Mouse (Mus musculus): ENCODE data around the gene Apol9b. TPM values are rescaled to one million over a fixed set of nuclear protein-coding genes. Genes with fewer than 3 reads are reported as not detected.

The Apol9b gene
- polyA plus RNA-seq, 1 experiment from 2014 or later: not detected

DNA sequence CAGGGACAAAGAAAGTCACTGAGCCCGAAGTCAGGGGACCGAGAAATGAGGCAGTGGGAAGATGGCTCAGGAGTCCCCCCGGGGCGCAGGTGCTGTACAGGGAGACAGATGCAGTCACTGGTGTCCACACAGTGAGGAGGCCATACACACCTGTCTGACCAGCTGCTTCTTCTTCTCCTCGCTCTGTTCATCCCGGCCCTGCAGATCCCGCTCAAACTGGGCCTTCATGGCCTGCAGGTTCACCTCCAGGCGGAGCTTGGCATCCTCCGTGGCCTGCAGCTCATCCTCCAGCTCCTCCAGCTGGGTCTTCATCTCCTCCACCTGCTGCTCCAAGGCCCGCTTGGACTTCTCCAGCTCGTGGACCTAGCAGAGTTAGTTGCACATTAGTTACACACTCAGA, 38.1 kb downstream of the Apol9b start:
- ATAC-seq (replicated peaks; ENCODE audit: low FRiP score): no peak
- no peaks in the 10 kb centered on the region for H3K4me1 ChIP-seq
- 91% methylated on average over 11 of the region's 11 CpGs for WGBS

DNA sequence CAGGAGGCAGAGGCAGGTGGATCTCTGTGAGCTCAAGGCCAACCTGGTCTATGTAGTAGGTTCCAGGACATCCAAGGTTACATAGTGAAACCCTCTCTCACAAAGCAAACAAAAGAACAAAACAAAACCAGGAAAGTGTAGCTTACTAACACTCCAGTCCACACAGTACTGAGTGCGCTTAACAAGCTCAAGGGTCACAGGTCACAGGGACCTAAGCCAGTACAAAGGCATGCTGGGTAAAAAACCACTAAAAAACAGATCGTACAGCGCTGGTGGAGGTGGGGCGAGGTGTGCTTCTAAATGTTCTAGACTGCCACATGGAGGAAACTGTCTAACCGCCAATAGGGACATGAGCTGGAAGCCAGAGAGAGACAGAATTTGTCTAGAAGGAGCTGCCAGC, 41.5 kb downstream of the Apol9b start:
- H3K27me3 ChIP-seq: no peaks in the 10 kb centered on the region
- no peak overlapping the region for H3K9ac ChIP-seq
- ATAC-seq (replicated peaks; ENCODE audit: low FRiP score): no peak
- 89% methylated on average over 5 of the region's 5 CpGs for WGBS
- no peak overlapping the region for H3K4me3 ChIP-seq (replicated peaks)
- no peaks in the 10 kb centered on the region for H3K4me1 ChIP-seq
- peaks cover 100% of the 10 kb centered on the region for H3K36me3 ChIP-seq
- no peak overlapping the region for H3K4me2 ChIP-seq
- H3K9me3 ChIP-seq (replicated peaks): no peaks in the 10 kb centered on the region
- no peak overlapping the region for H3K27ac ChIP-seq

More for the DNA sequence above, 38.1 kb downstream of the Apol9b start:
- H3K27ac ChIP-seq: no peak overlapping the region
- no peaks in the 10 kb centered on the region for H3K9me3 ChIP-seq (replicated peaks)
- H3K4me3 ChIP-seq (replicated peaks): no peak overlapping the region
- no peaks in the 10 kb centered on the region for H3K27me3 ChIP-seq
- H3K4me2 ChIP-seq: no peak overlapping the region
- H3K36me3 ChIP-seq: peaks cover 100% of the 10 kb centered on the region
- no peak overlapping the region for H3K9ac ChIP-seq

DNA sequence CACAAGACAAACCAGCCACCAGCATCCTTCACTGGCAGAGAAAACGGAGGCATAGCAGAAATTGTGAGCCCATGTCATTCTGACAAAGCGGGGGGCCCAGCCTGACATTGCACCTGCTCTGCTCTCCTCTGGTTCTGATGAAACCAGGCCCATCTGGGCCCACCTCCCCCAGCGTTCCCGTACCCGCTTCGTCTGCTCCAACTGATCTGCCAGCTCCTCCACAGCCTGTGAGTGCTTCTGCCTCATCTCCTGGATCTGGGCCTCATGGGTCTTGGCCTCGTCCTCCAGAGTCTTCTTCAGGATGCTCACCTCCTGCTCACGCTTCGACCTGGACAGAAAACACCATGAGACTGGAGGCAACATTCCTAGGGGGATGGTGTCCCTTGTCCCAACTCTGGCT, 42.1 kb downstream of the Apol9b start:
- no peaks in the 10 kb centered on the region for H3K4me1 ChIP-seq
- H3K27ac ChIP-seq: no peak overlapping the region
- no peak overlapping the region for H3K4me3 ChIP-seq (replicated peaks)
- no peaks in the 10 kb centered on the region for H3K9me3 ChIP-seq (replicated peaks)
- WGBS: 89% methylated on average over 9 of the region's 9 CpGs
- no peak for ATAC-seq (replicated peaks; ENCODE audit: low FRiP score)
- no peak overlapping the region for H3K4me2 ChIP-seq
- no peaks in the 10 kb centered on the region for H3K27me3 ChIP-seq
- H3K9ac ChIP-seq: no peak overlapping the region
- peaks cover 100% of the 10 kb centered on the region for H3K36me3 ChIP-seq

DNA sequence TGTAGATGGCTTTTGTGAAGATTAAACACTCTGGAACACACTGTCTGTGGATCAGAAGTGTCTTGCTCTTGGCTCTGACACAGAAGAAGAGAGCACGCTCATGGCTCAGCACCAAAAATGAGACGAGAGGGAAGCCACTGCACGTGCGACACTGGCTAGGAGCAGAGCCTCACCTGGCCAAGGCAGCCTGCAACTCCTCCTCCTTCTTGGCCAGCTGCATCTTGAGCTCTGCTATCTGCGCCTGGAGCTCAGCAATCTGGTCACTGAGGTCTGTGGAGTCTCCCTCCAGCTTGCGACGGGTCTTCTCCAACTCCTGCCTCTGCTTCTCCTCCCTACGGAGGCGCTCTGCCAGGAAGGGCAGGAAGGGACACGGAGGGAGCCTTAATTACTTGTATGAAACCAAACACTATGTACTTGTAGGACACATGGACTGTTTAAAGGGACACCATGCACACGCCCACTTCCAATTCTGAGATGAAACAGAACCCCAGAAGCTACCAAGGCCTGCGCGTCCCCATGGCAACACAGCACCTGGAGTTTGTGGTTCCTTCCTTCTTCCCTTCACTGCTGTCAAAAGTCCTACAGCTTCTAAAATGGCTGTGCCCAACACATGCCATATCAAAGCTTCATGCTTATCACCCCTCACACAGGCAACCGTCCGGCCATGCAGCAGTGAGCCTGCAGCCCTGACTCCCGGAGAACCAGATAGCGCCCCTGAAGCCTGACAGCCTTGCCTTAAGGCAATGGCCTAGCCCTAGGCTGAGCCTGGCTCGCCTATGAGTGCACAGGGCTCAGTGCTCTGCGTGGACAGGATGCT, 44.5 kb downstream of the Apol9b start:
- Histone ChIP-seq H3K4me1 (no peaks in the 10 kb centered on the region), H3K27ac (no peak overlapping the region), H3K27me3 (no peaks in the 10 kb centered on the region), H3K9ac (no peak overlapping the region), H3K9me3 (replicated peaks) (no peaks in the 10 kb centered on the region), H3K4me3 (replicated peaks) (no peak overlapping the region), H3K36me3 (peaks cover 100% of the 10 kb centered on the region), H3K4me2 (no peak overlapping the region)
- ATAC-seq (replicated peaks; ENCODE audit: low FRiP score): no peak
- 91% methylated on average over 19 of the region's 19 CpGs for WGBS

DNA sequence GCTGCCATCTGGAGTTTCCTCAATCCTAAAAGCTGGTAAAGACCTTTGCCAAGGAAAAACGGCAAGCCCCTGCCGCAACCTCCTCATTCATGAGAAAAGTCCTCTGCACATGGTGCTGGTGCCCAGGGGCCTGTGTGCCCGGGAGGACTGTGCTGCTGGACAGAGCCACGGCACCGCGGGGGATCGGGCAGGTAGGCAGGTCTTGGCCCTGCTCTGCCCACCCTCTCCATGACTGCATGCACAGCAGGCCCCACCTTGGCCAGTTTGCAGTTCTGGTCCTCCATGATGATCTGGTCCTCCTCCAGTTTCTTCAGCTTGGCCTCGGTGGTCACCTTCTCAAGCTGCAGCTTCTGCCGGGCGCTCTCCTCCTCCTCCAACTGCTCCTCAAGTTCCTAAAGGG, 45.5 kb downstream of the Apol9b start:
- H3K27ac ChIP-seq: no peak overlapping the region
- 97% methylated on average over 10 of the region's 10 CpGs for WGBS
- H3K9me3 ChIP-seq (replicated peaks): no peaks in the 10 kb centered on the region
- no peaks in the 10 kb centered on the region for H3K4me1 ChIP-seq
- H3K9ac ChIP-seq: no peak overlapping the region
- H3K27me3 ChIP-seq: no peaks in the 10 kb centered on the region
- no peak overlapping the region for H3K4me3 ChIP-seq (replicated peaks)
- peaks cover 100% of the 10 kb centered on the region for H3K36me3 ChIP-seq
- no peak for ATAC-seq (replicated peaks; ENCODE audit: low FRiP score)
- no peak overlapping the region for H3K4me2 ChIP-seq

DNA sequence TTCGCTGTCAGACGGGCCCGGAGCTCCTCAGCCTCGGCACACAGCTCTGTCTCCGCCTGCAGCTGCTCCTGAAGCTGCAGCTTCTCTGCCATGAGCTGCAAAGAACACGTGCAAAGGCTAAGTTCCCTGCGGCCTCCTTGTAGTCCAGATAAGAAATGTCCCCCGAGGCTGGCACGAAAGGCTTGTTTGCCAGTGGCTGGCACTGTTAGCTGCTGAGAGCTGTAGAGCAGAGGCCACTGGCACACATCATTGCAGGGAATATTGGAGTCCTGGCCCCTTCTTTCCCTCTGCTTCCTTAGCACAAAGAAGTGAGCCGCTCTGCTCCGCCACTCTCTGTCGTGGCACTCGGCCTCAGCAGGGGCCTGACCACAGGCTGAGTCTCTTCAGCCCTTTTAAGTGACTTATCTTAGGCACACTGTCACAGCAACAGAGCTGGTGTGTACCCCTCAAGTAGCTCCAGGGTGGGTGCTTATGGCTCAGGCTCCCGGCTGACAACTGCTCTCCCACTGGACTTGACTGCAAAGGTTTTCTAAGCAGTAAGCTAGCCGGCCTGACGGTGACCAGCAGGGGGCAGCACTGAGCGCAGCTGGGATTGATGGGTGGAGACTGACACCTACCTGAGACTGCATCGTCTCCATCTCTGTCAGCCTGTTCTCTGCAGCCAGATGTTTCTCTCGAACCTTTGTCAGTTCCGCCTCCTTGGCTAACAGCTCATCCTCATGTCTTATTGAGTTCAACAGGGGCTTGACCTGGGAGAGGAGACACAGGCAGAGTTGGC, 46.5 kb downstream of the Apol9b start:
- no peak overlapping the region for H3K9ac ChIP-seq
- no peaks in the 10 kb centered on the region for H3K9me3 ChIP-seq (replicated peaks)
- no peak overlapping the region for H3K27ac ChIP-seq
- 64% methylated on average over 20 of the region's 20 CpGs for WGBS
- peaks cover 100% of the 10 kb centered on the region for H3K36me3 ChIP-seq
- no peaks in the 10 kb centered on the region for H3K4me1 ChIP-seq
- no peaks in the 10 kb centered on the region for H3K27me3 ChIP-seq
- no peak overlapping the region for H3K4me2 ChIP-seq
- no peak overlapping the region for H3K4me3 ChIP-seq (replicated peaks)
- 0 out of 2 replicates have a peak, but pooled peaks have one; percentile 50 for ATAC-seq (replicated peaks; ENCODE audit: low FRiP score)

DNA sequence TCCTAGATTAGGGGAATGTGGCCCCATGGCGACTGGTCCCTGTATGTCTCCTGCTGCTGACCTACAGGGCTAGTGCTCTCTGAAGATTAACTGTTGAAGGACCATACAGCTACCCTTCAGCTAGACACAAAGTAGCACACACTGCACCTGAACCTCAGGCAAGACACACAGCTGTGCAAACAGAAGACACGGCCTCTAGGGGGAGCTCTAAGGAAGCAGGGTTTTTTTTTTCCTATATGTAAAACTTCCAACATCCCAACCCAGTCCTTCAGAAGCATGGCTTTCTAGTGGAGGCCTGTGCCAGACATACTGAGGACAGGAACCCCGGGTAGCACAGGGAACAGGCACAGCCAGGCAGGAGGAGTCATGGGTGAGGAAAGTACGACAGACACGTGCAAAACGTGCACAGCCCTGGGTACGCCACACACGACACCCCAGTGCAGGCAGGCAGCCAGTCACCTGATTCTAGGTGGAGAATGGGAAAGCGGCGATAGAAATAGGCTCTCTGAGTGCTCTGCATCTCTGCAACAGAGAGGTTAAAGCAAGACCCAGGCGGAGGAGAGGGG, 53.7 kb downstream of the Apol9b start:
- Histone ChIP-seq H3K9me3 (replicated peaks) (no peaks in the 10 kb centered on the region), H3K27me3 (no peaks in the 10 kb centered on the region), H3K27ac (no peak overlapping the region), H3K4me1 (0 out of 2 replicates have a peak, but pooled peaks cover 6% of the 10 kb centered on the region), H3K4me2 (no peak overlapping the region), H3K36me3 (peaks cover 100% of the 10 kb centered on the region), H3K4me3 (replicated peaks) (no peak overlapping the region), H3K9ac (no peak overlapping the region)
- 84% methylated on average over 11 of the region's 11 CpGs for WGBS
- ATAC-seq (replicated peaks; ENCODE audit: low FRiP score): no peak

DNA sequence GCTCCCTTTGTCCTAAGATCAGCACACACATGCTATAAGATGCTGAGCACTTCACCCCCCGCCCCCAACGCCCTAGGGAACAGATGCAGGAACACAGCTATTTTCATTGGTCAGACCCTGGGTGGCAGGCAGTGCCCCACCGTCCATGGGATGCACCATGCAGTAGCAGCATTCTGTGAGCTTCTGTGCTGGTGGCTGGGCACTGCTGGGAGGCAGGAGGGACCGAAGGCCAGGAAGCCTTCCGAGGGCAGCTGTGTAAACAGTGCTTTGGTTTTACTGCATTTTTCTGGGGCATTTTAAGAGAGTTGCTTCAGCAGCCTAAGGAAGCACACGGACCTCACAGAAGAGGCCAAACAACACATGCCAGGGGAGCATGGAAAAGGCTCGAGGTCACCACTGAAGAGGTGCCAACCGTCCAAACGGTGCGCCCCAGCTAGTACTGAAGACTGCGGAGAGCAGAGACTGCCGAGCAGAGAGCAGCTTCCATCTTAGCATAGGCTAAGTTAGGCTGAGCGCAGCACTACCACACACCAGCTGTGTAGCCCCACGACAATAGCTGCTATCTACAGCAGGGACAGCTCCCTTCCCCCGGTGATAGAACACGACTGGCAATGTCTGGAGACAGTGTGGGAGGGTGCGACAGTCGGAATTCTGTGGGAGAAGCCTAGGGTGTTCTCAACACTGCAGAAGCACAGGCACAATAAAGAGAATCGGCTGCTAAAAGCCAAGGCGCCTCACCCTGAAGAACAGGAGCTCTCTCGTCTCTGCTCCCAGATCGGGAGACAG, 55.4 kb downstream of the Apol9b start:
- no peak overlapping the region for H3K4me3 ChIP-seq (replicated peaks)
- H3K9ac ChIP-seq: 0 out of 2 replicates have a peak overlapping the region, but pooled peaks have one; percentile 3
- H3K4me2 ChIP-seq: no peak overlapping the region
- H3K9me3 ChIP-seq (replicated peaks): no peaks in the 10 kb centered on the region
- 0 out of 2 replicates have a peak, but pooled peaks cover 6% of the 10 kb centered on the region for H3K4me1 ChIP-seq
- WGBS: 48% methylated on average over 22 of the region's 22 CpGs
- no peaks in the 10 kb centered on the region for H3K27me3 ChIP-seq
- peaks cover 100% of the 10 kb centered on the region for H3K36me3 ChIP-seq
- peak; percentile 42; the same call in 1 of the 2 replicates for ATAC-seq (replicated peaks; ENCODE audit: low FRiP score)
- peak overlapping the region; percentile 24; the same call in 1 of the 2 replicates for H3K27ac ChIP-seq

DNA sequence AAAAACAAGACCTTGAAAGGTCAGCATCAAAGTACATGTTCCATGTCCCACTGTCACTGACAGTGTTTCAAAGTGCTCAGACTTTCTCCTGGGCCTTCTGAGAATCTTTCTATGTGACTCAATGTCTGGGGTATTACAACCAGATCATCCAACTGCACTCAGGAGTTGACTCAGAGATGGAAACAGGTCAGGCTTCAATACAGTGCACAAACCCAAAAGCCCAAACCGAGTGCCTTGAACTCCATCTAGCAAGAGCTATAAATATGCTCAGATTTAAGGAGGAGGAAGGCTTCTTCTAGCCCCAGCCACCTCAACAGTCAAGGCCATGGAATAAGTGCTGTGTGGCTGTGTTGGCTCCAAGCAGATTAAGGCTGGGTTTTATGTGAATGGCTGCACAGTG, 57.0 kb downstream of the Apol9b start:
- ATAC-seq (replicated peaks; ENCODE audit: low FRiP score): no peak
- WGBS: 45% methylated on average over 1 of the region's 1 CpGs
- peaks cover 100% of the 10 kb centered on the region for H3K36me3 ChIP-seq
- no peak overlapping the region for H3K4me3 ChIP-seq (replicated peaks)
- no peaks in the 10 kb centered on the region for H3K27me3 ChIP-seq
- H3K4me2 ChIP-seq: no peak overlapping the region
- 0 out of 2 replicates have a peak, but pooled peaks cover 6% of the 10 kb centered on the region for H3K4me1 ChIP-seq
- no peak overlapping the region for H3K27ac ChIP-seq
- no peaks in the 10 kb centered on the region for H3K9me3 ChIP-seq (replicated peaks)
- no peak overlapping the region for H3K9ac ChIP-seq
